Mouse (Mus musculus): Measurements from ENCODE around the gene Fbxw2.
"Not testable (repeated sequence)": the region's sequence is repeated elsewhere in the genome, so short reads cannot be mapped to it uniquely, and the experiment has no call there.

Gene Fbxw2

DNA sequence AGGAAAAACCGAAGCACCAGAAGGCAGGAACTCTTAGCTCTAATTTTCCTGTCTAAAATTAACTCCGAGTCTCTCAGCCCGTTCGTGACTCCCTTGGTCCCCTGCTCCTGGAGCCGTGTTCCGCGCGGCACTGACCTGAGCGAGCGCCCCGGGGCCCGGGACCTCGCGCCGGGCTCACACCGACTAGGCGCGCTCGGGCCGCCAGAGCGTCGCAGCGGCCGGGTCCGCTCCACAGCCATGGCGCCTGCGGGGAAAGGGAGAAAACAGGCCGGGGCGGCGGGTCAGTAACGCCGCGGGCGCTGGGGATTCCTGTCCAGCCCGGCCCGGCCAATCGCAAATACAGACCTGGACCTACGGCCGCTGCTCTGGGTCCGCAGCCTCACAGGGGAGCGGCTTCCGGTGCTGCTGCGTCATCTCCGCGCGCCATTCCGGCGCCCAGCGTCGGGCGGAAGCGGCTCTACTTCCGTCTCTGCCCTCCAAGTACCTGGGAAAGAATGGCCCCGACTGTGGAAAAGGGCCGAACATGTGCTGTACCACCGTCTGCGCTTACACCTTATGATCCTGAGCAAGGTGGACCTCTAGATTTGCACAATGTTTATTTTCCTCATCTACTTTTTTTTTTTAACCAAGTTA, at the start of gene Fbxw2:
TSS of gene Fbxw2 (minus strand) at position 485 of the 633 bp plus-strand sequence.
- DNase-seq, result peak; percentile 93

- no peak for DNase-seq
These were observed 48.8 kb upstream of the Fbxw2 start, which contains the start of gene Psmd5 for GRCm38 (mm10) chr2:34874816-34875345. Gene Psmd5 (minus strand): TSS chr2:34874968.

GRCm38 (mm10) chr2:34874271-34874670, 48.2 kb upstream of the Fbxw2 start, which contains the start of gene Cutal:
Gene Cutal (plus strand): TSS chr2:34874396.
- DNase-seq, result no peak

DNA sequence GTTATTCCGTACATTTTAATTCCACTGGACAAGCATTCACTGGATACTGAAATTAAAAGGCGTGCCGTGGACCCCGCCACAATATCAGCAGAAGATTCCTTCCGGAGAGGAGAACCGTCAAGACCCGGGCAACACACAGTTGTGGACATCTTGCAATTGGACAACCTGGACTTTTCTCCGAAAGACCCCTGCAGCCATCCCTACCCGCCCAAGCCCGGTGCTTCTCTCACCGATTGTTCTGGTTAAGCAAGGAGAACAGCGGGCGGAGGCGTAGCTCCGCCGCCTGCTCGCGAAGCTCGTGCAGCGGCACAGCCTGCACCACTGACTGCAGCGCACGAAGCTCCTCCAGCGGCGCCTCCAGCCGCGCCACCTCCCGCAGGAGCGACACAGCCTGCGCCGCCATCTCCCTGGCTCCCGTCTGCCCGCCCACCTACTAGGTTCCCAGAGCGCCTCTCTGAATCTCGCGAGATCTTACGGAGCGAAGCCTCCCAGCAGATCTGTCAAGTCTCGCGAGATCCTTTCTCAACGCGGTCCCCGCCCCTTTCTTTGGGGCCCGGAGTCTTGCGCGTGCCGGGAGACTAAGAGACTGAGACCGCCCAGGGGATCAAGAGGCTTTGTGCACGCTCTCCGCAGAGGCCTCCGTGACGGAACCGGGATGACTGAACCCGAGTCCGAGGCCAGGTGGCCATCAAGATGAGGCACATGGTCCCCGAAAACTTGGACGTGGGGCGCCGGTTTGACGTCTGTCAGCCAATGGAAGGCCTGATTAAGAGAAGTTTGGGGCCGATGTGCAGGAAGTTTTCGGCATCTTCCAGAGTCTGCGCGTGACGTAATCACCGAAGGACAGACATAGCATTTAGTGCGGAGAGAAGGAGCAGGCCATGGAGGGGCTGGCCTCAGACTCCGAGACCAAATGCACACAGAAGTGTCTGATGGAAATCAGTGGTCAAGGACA, 44.7 kb upstream of the Fbxw2 start:
- peak; percentile 94 for DNase-seq

DNA sequence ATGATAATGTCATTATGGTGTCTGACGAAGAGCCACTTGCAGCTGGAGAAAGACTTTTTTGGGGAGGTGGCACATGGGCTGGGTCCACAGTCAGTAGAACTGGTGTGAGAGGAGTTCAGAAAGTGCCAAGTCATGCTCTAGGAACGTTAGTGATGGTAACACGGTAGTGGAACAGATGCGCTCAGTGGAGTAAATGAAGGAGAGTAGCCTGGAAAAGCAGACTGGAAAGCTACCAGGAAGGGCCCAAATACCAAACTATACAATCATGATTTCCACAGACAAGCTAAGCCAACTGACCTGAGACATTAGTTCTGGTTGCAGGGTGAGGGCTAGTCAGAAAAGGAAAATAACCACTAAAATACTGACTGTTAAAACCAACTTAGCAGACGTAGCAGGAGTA, 43.6 kb upstream of the Fbxw2 start:
- DNase-seq, result no peak

GRCm38 (mm10) chr2:34857728-34858127, 31.6 kb upstream of the Fbxw2 start:
- DNase-seq, result no peak

DNA sequence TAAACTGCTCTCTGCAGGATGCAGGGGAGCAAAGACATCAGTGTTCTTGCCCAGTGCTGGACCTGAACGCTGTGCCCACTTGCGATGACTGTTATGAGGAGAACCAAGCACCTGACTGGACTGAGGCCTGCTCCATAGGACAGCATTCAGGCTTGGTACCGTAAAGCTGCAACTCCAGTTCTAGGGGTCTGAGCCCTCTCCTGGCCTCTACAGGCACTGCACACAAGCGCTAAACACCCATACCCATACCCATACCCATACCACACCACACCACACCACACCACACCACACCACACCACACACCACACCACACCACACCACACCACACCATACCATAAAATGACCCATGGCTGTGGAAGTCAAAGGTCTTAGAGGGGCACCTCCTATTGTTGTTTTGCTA, 29.2 kb upstream of the Fbxw2 start:
- no peak for DNase-seq

- DNase-seq, result no peak
These were observed 21.6 kb upstream of the Fbxw2 start for GRCm38 (mm10) chr2:34847702-34848101.

DNA sequence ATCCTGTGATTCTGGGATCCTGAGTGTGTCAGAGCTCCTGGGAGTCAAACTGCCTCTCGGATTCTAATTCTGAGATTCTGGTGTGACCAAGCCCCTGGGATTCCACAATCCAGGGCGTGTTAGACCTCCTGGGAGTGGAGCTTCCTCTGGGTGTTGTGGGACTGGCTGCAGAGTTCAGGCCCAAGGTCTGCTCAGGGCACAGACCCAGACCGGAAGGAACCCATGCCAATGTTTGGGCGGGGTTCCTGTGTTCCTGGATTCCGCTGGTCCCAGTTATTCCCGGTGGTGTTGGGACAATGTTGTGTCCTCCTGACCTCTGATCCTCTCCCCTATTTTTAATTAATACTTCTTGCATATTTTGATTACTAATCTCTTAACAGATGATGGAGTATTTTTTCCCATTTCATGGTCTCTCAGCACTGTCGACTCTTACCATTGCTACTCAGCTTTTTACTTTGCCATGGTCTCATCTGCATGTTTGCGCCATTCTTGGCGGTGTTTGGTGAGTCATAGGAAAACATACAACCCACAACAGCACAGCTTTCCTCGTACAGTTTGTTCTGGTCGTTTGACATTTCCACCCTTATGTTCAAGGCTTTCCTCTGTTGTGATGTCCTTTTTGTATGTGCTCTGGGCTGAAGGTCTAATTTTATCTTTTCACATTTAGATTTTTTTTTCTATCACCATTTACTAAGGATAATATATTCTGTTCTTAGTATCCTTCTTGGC, 17.3 kb upstream of the Fbxw2 start:
- no peak for DNase-seq

GRCm38 (mm10) chr2:34841706-34842105, 15.6 kb upstream of the Fbxw2 start:
- DNase-seq, result no peak

- DNase-seq, result not testable (repeated sequence)
These were observed 14.0 kb upstream of the Fbxw2 start for GRCm38 (mm10) chr2:34840143-34840542.

GRCm38 (mm10) chr2:34835669-34836068, 9.6 kb upstream of the Fbxw2 start:
- DNase-seq, result no peak

DNA sequence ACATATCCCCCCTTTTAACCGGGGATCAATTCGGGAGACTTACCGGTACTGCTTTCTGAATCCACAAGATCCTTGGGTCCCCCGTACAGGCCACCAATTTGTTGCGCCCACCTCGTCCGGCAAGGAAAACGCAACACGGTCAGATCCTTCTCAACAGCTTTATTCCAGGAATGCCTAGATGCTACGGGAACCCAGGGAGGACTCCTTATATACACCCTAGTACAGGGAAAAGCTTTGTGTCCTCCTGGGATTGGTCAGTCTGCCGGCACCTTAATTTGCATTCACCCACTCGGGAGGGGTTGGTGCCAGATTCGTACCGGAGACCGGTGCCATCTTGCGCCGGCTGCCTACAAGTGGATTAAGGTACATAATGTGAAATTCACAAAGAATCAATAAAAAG, 7.5 kb upstream of the Fbxw2 start:
- no peak for DNase-seq

- DNase-seq, result not testable (repeated sequence)
These were observed 6.8 kb upstream of the Fbxw2 start, which contains the start of gene Gm34653 for GRCm38 (mm10) chr2:34832766-34833457. Gene Gm34653 (plus strand): TSS chr2:34833007.

DNA sequence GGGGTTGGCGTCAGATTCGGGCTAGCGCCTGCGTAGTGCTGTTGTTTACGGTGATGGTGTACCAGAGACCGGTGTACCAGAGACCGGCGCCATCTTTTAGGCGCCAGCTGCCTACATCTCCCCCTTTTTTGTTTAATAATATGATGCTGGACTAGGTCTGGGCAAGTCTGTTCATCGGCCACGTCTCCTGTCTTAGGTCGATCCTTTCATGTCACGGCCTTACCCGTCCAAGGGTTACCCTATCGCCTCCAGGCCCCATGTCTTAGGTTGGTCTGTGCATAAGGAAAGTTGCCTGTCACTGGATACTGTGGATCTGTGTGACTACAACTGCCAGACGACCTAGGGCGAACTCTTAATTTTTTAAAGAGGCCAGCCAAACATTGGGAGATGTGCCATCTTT, 4.0 kb upstream of the Fbxw2 start:
- DNase-seq, result not testable (repeated sequence)

GRCm38 (mm10) chr2:34828026-34828425, 1.9 kb upstream of the Fbxw2 start:
- DNase-seq, result no peak

GRCm38 (mm10) chr2:34827591-34827990, 1.5 kb upstream of the Fbxw2 start:
- no peak for DNase-seq

DNA sequence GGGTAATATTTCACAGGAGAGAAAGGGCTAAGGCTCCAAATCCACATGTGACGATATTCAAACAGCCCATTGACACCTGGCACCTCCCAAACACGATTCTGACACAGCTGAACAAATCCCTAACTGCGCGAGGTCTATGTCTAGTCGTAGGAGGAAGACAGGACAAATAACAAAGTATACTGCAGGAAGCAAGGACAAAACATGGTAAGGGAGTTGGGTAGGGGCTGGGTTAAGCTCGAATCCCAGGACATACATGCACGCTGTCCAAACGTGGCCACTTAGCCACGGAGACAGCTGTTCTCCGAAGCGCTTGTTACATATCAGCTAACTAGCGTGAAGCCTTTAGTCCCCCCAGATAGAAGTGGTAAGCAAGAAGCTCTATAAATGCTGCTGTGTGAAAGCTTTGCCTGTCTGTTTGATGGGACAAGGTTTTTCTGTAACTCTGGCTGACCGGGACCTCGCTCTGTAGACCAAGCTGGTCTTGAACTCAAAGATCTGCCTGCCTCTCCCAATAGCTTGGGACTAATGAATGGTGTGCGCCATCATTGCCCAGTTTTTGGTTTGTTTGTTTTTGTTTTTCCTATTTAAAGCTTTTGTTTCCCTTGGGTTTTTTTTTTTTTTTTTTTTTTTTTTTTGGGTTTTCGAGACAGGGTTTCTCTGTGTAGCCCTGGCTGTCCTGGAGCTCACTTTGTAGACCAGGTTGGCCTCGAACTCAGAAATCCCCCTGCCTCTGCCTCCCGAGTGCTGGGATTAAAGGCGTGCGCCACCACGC, 535 bp upstream of the Fbxw2 start:
- peak; percentile 16 for DNase-seq

GRCm38 (mm10) chr2:34818492-34818891, 7.6 kb downstream of the Fbxw2 start:
- DNase-seq, result no peak

- DNase-seq, result not testable (repeated sequence)
These were observed 10.2 kb downstream of the Fbxw2 start for GRCm38 (mm10) chr2:34815893-34816292.

GRCm38 (mm10) chr2:34812706-34813105, 13.4 kb downstream of the Fbxw2 start:
- no peak for DNase-seq
